ENCODE assay signal across 25 mouse cellular contexts in the genomic region with DNA sequence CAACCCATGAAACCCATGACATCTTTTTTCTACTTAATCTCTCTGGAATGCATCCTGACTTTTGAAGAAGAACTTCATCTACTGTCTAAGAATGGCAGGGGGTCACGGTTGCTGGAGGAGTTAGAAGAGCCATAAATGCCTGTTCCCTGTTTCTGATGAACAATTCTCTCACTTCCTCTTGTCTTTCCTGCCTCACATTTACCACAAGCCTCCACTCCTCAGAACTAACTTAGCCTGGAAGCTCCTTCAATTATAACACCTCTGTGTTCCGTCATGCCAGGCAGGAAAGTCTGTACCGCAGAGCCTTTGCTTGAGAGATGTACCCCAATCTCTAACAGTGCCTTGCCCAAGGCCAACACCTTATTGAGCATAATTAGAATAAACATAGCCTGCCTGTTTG. TPM values are rescaled to one million over a fixed set of nuclear protein-coding genes. Genes with fewer than 3 reads are reported as not detected.
"Had no signal": no experiment of that assay in that cellular context is flagged by ENCODE, and none has a peak within 500 bp of the region (broad histone marks: within the 10 kb centered on the region; RNA-seq: fewer than 3 reads in every experiment).

No protein-coding gene starts in this region.

- DNase-seq: cerebellum, adult 18-20 months; cerebellum, adult 2 months; cerebellum, adult 8-10 months; cerebellum, adult 9-10 months; cerebellum, adult 9-11 months; cerebellum, postnatal 14 days; cerebellum, postnatal 25 days; cerebellum, postnatal 36 days; embryo, embryonic 11 days; forebrain, postnatal 0 days; gastrocnemius, adult 2 months; gastrocnemius, postnatal 10 days; gastrocnemius, postnatal 14 days; gastrocnemius, postnatal 25 days; gastrocnemius, postnatal 36 days; heart, adult 18-20 months; heart, adult 2 months had no signal

- ATAC-seq: forebrain, embryonic 13.5 days; forebrain, embryonic 14.5 days; forebrain, embryonic 15.5 days; forebrain, embryonic 16.5 days; forebrain, postnatal 0 days had no signal

RNA-seq across cellular contexts. Expression of a gene that starts 19.0 kb away (rescaled TPM):
- total RNA-seq: forebrain, postnatal 0 days; gastrocnemius, adult 18-20 months; gastrocnemius, adult 2 months; gastrocnemius, adult 8-10 months; gastrocnemius, postnatal 10 days; gastrocnemius, postnatal 14 days; gastrocnemius, postnatal 25 days; gastrocnemius, postnatal 36 days; gastrocnemius, postnatal 4 days had no signal

RNA-seq across cellular contexts. Expression of a gene that starts 27.4 kb away (rescaled TPM):
- total RNA-seq: gastrocnemius, adult 18-20 months; gastrocnemius, adult 2 months; gastrocnemius, adult 8-10 months; gastrocnemius, postnatal 25 days; gastrocnemius, postnatal 36 days; heart, adult 18-20 months; heart, adult 2 months; heart, adult 8-10 months had no signal
